Mouse (Mus musculus) layer of hippocampus, postnatal 36 days (tissue): ENCODE measurements around the gene Bmpr2. TPM values are rescaled to one million over a fixed set of nuclear protein-coding genes. Genes with fewer than 3 reads are reported as not detected.

ENCODE experiments used
- DNase-seq, 2 experiments: peaks; one replicate each; pipeline ENCODE4 v3.0.0; 2022
- total RNA-seq, 2 experiments: library from RNA; stranded (reverse); gene quantifications; 2 replicates each; pipeline ENCODE4 v1.2.3; 2021

The Bmpr2 gene
- total RNA-seq, 2 experiments from 2014 or later, result 91.8 to 93.4 TPM

DNA sequence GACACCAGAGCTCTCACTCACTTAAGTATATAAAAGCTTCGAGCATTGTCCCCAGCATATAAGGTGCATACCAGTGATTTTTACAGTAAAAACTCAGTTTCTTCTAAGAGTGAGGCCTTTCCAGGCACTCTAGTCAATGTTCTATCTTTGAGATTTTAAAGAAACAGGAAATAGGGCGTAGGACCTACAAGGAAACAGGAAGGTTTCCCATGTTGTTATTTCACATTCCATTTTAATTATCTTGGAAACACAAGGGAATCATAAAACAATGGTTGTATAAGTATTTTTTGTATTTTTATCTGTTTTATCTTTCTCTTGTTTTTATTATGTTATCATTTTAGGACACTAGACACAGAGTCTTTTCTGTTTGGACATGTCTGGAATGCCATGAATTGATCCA, 34.7 kb downstream of the Bmpr2 start:
- no peak for DNase-seq

DNA sequence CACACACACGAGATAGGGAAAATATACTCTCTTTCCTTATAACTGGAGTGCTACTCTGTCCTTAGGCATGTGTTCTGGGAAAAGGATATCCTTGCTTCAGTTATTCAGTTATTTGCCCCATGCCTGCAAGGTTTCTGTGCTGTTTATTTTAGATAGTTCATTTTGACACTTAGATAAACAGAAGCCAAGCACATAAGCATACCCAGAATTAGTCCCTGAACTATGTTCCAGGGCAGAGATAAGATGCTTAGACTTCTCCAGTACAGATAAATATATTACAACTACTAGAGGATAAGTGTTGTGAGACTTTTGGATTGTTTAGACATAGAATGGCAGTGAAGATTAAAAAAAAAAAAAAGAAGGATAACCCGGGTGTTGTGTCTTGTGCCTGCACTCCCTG, 41.2 kb downstream of the Bmpr2 start:
- DNase-seq, result no peak

DNA sequence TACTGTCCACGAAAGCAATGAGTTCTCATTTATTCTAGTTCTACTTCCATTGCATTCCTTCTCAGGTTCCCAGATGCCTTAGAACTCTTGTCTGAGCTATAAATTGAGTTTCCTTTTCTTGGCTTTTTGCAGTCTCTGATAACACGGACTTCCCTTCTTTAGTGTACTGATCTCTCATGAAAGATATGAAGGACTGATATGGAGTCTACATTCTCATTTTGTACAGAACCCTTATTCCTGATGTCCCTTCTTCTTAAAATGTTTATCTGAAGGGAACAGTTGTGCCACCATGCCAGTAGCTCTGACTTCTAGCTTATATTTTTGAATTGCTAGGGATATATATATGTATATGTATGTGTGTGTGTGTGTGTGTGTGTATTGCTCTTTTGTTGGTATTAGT, 46.7 kb downstream of the Bmpr2 start:
- no peak for DNase-seq

DNA sequence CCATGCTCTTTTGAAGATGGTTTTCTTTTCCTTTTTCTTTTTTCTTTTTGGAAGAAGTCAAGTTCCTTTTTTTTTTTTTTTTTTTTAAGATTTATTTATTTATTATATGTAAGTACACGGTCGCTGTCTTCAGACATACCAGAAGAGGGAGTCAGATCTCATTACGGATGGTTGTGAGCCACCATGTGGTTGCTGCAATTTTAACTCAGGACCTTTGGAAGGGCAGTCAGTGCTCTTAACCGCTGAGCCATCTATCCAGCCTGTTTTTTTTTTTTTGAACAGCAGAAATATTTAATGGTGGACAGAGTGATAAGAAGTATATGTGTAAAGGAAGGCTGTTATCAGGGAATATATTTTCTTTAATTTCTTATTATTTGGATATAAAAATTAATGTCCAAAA, 49.6 kb downstream of the Bmpr2 start:
- no peak for DNase-seq

DNA sequence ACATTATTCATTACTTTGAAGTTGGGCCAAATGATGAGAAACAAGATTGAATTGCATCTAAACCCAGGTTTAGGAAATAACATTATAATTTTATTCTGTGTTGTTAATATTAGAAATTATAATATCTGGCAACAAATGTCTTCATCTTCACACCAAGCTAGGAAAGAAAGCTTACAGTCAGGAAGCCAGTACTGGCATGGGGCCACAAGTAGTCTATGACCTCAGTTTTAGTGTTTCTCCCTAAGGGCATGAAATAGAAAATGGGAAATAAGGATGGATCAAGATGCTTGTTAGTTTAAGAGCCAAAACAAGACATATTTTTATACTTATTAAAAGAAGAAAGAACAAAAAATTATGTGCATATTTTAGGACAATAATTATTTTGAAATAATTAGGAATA, 62.2 kb downstream of the Bmpr2 start:
- no peak for DNase-seq

DNA sequence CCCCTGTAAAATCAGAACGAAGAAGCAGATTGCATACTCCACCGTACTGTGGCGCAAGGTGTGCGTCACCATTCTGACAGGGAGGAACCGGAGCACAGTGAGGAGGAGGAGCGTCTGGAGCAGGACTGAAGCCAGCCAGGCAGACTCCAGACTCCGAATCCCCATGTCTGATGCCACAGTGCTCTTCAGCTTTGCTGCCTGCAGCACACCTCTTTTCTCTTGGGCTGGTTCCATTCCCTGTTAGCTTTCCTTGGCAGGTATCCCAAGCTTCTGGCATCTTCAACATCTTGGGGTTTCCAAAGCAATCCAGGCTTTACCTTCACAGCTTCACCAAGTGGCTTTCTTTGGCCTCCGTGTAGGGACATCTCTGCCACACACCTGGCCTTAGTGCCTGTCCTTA, 63.4 kb downstream of the Bmpr2 start:
- peak in 1 of 2 experiments; percentile 9 for DNase-seq

DNA sequence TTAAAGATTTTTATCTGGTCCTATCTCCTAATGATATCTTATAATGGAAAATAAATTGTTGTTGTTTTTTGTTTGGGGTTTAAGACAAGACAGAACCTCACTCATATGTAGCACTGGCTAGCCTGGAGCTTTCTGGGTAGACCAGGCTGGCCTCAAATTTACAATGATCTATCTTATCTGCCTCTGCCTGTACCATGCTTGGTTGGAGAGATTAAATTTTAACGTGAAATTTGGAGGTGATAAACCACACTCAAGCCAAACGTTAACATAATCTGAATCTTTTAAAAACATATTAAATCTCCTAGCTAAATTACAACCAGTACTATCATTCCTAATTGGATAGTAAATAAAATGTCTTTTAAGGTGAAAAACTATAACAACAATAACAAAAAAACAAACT, 66.2 kb downstream of the Bmpr2 start:
- no peak for DNase-seq

DNA sequence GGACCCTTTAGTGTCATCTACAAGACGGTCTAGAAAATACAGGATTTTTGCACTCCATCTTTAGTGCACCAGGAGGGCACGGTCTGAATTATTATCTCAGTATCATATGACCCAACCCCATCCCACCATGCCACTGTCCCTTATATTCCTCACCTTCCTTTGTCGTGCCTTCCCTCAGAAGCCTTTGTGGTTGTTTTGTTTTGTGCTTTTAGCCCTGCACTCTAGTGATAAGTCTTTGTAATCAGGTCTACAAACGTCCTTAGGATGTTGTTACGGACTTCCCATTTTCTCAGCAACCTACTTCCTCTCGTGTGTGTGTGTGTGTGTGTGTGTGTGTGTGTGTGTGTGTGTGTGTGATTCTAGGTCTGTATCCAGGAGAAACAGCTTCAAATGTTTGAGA, 67.0 kb downstream of the Bmpr2 start:
- DNase-seq, result no peak

DNA sequence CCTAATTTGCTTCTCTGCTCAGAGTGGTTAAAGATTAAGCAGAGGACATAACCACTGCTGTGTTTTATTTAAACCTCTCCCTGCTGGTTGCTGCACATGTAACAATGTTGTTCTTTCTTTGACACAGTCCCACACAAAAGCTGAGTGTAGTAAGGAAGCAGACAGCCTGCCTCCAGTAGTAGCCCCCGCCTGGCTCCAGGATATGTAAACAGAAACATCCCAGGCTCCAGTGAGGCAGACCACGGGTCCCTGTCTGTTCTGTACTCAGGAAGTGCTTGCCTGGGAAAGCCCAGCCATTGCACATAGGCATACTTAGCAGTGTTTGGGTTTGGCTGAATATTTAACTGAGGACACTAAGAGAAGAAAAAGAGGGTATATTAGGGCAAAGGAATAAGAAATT, 70.5 kb downstream of the Bmpr2 start:
- peak; percentile 23 to 25 for DNase-seq

DNA sequence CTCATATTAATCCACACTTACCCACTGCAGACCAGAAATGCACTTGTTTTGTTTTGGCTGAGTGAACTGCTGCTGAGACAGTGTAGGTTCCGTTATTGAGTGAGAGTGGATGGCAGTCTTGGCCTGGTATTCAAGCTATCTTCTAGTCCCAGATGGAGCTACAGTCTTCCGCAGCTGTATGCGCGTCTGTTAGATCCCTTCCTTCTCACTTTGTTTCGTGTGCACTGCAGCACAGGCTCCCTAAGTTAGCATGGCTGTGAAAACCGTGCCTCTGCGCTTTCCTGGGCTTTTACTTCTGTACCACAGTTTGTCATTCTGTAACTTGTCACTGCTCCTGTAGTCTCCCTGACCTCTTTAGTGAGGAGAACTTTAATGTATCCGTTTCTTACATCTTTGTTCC, 85.1 kb downstream of the Bmpr2 start:
- DNase-seq, result peak in 1 of 2 experiments; percentile 15

DNA sequence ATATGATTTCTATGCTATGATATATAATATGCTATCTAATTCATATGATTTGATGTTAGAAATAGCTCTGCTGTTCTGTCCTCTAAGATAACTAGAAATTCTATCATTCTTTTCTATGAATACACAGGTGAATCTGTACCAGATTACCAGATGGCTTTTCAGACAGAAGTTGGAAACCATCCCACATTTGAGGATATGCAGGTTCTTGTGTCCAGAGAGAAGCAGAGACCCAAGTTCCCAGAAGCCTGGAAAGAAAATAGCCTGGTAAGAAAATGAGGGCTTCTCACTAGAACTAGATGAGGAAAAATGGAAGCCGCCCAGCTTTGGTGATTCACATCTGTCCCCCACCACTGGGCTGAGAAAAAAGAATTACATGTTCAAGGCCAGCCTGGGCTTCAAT, 95.8 kb downstream of the Bmpr2 start:
- DNase-seq, result no peak

DNA sequence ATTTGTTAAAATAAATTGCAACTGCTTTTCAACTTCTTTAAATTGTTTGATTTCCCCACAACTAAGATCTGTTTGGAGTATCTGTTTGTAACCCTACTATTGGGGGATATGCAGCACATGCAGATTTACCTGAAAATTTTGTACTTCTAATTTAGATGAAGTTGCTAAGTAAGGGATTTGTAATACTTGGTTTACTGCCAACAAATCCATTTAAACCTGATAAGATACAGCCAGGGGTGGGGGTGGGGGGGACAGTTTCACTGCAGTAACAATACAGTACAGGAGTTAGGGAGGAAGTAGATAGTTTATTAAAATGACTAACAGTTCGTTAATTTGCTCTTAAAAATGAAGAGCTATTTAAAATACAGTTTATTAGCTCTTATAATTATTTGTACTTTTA, 98.9 kb downstream of the Bmpr2 start:
- DNase-seq, result no peak

DNA sequence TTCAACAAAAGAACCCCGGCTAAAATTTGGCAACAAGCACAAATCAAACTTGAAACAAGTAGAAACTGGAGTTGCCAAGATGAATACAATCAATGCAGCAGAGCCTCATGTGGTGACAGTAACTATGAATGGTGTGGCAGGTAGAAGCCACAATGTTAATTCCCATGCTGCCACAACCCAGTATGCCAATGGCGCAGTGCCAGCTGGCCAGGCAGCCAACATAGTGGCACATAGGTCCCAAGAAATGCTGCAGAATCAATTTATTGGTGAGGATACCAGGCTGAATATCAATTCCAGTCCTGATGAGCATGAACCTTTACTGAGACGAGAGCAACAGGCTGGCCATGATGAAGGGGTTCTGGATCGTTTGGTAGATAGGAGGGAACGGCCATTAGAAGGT, 104.8 kb downstream of the Bmpr2 start:
- no peak for DNase-seq

DNA sequence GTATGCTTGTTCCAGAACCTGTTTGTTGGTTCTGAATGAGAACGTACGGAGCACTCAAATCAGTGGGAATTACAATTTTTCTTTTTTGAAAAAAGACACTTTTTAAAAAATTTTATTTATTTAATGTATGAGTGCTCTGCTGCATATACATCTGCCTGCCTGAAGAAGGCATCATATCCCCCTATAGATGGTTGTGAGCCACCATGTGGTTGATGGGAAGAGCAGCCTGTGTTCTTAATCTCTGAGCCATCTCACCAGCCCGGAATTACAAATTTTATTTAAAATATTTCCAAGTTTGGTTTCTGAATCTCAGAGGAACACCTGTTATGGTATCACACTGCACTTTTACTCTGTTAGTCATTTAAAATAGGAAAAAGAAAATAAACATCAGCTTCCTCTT, 110.8 kb downstream of the Bmpr2 start:
- no peak for DNase-seq

DNA sequence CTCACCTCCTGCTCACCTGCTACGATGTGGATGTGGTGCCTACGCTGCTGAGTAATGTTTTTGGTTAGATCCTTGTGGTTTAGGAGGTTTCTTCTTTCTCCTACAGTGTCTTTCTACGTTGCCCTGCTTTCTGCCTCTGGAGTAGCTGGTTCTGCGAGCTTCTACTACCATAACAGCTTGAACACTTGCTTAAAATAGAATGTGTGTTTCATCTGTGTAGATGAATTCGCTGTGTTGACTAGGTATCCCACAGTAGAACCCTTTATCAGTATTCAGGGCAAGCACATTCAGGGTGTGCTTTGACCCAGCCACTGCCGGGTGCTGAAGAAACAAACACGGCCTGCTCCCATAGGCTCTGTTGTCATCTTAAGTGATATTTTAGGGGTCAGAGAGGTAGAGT, 114.9 kb downstream of the Bmpr2 start:
- no peak for DNase-seq

DNA sequence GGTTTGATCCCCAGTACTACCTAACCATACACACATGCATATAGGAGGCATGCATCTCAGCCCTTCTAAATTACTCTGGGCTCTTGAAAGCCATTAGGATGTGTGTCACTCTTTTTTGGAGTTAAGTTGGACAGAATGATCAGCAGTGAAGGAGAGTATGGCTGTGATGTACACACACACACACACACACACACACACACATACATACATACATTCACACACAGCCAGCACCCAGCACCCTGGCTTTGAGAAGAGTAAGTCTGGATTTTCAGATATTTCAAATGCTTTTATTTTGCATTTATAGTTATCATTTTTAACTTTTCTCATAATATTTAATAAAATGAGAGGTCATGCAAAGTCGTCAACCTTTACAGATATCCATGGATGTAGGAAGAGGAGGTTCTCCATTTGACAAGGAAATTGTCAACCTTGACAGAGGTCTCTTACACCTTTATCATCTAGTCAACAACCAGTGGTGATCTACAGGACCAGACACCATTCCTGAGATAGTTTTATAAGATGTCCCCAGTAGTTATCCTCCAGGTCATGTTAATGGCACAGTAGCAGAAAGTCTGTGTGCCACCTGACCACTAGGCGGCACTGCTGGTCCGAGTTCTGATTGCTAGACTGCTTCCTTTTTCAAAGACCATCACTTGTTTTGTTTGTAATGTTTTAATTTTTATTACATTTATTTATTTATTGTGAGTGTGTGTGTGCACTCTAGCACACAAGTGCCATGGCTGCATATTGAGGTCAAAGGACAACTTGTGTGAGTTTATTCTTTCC, 120.3 kb downstream of the Bmpr2 start:
- DNase-seq, result peak; percentile 64 to 65

DNA sequence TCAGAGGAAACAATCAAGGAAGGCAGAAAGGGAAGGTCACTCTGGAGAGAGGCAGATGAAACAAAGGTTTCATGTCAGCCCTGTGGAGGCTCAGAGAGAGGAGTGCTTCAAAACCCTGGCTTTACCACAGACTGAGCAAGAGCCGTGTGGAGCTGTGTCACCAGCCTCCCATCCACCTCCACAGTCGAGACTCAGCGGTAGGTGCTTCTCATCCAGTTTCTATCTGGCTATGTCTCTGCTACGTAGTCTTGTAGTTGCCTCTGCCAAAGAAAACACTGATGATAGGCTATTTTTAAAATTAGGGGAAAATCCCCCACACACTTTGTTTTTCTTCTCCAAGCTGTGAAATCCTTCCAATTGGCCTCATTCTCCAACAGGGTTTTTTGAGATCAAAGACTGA, 123.7 kb downstream of the Bmpr2 start:
- no peak for DNase-seq

DNA sequence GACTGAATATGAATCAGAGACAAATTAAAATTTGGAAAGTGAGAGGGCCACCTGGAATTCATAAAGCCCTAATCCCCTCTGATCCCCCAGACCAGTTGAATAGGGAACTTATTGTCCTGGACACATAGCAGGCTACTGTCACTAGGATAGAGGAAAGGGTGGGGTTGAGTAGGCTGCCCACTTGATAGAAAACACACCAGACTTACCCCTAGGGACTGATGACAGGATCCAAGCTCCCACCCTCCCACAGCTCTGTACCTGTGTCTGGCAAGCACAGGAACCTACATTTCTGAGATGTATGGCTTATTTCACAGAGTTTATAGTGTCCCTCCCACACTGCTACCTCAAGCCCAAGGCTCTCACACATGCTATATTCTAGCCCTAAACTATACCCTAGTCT, 124.8 kb downstream of the Bmpr2 start:
- no peak for DNase-seq

DNA sequence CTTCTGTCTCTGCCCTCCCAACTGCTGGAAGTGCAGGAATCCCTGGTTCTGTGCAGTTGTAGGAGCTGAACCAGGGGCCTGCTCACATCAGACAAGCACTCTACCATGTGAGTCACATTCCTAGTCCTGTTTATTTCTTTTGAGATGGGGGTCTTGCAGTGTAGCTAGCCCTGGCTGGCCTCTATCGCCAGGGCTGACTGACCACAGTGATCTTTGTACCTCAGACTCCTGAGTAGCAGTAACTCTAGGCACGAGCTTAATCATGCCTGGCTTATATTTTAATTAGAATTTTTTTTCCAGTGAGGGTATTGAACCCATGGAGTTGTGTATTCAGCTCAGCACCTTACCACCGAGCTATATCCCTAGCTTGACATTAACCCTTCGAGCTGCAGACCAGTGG, 128.0 kb downstream of the Bmpr2 start:
- DNase-seq, result no peak

DNA sequence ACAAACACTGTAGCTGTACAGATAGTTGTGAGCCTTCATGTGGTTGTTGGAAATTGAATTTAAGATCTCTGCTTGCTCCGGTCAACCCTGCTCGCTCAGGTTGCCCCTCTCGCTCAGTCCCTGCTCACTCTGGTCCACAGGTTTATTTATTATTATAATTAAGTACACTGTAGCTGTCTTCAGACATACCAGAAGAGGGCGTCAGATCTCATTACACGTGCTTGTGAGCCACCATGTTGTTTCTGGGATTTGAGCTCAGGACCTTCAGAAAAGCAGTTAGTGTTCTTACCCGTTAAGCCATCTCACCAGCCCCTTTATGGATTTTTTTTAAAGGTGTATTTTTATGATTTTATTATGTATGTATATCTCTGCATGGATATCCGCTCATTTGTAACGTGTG, 129.6 kb downstream of the Bmpr2 start:
- no peak for DNase-seq

DNA sequence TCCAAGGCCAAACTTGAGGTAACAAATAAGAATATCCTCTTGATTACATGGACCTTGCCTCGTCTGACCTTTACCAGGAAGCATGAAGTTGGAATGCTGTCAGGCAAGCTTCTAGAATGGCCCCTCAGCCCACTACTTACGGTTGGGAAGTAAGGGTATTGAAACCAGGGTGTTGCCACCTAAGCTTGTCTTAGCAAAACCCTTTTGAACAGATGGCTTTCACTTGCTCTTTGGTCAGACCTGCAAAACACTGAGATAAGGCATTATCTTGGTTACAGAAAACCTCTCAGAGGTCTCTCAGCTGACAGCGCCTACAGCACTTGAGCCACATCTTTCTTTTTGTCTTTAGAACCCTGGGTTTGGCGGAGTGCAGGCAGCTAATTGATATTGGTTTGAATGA, 130.8 kb downstream of the Bmpr2 start:
- DNase-seq, result no peak

DNA sequence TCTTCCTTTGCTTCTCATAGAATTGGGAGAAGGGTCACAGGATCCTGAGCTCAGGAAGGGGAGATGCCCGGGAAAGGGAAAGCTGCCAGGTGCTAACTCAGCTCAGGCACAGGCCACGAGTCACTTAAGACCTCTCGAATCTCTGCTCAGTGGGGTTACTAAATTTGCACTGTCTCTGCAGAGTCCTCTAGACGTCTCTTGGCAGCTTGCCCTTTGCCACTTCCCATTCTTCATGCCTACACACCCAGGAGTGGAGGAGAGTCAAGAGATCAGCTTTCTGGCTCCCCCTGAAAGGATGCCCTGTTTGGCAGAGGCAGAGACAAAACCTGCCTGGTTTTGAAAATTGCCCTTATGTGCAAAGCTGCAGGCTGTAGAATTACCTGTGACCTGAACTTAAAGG, 132.3 kb downstream of the Bmpr2 start:
- DNase-seq, result peak in 1 of 2 experiments; percentile 19

DNA sequence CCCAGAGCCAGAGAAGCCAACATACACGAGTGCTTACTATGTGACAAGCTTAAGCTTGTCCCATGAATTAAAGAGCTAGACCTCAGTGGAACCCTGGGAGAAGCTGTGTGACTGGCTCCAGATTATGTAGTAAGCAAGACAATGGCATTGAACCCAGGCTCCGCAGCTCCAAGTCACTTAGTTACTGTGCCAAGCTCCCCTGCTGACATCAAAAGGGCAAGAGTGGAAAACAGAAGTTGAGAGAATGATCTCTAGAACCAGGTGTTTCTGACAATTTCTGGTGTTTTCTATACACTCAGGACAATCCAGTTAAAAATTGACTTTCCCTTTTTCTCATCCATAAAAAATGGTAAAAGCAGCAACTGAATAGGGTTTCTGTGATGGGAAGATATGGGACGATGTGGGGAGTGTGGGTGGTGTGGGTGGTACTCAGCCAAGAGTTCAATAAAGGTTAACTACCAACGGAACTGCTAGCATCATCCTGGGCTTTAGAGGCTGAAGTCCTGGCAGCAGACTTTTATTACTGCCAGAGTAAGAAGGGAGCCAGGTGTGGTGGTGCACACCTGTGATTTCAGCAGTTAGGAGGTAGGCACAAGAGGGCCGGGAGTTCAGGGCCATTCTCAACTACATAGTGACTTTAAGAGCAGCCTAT, 134.1 kb downstream of the Bmpr2 start:
- no peak for DNase-seq

DNA sequence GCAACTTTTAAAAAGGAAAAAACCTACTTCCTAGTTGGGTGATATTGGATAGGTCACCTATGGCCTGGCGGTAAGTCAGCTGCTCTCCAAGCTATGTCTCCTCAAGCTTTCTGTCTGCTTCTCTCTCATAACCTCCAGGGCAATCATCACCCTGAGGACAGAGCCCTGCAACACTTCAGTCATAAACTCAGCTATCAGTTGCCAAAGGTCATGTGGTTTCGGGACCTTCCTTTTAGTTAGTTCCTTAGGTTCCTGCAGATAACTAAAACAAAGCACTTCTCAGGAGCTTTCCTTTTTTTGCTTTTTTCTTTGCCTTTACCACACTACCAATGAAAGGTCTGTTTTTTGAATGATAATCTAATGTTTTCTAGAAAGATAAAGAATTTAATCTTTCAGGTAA, 136.5 kb downstream of the Bmpr2 start:
- no peak for DNase-seq
